Mouse (Mus musculus): Measurements from ENCODE around the gene Mef2a.

Mef2a gene

GRCm38 (mm10) chr7:67245255-67245654, 127.4 kb downstream of the Mef2a start:
- no peak for DNase-seq (ENCODE audit: low read depth)

- DNase-seq (ENCODE audit: low read depth), result peak; percentile 42
These were observed 128.8 kb downstream of the Mef2a start for GRCm38 (mm10) chr7:67243894-67244282.

- DNase-seq (ENCODE audit: low read depth), result no peak
These were observed 129.4 kb downstream of the Mef2a start for GRCm38 (mm10) chr7:67243121-67243893.

- no peak for DNase-seq (ENCODE audit: low read depth)
These were observed 130.7 kb downstream of the Mef2a start for GRCm38 (mm10) chr7:67241969-67242368.

- DNase-seq (ENCODE audit: low read depth), result no peak
These were observed 134.9 kb downstream of the Mef2a start for GRCm38 (mm10) chr7:67237752-67238151.

- DNase-seq (ENCODE audit: low read depth), result no peak
These were observed 136.3 kb downstream of the Mef2a start for GRCm38 (mm10) chr7:67236351-67236750.

GRCm38 (mm10) chr7:67234797-67235196, 137.9 kb downstream of the Mef2a start:
- no peak for DNase-seq (ENCODE audit: low read depth)

GRCm38 (mm10) chr7:67232504-67232903, 140.2 kb downstream of the Mef2a start:
- DNase-seq (ENCODE audit: low read depth), result no peak

- no peak for DNase-seq (ENCODE audit: low read depth)
These were observed 142.0 kb downstream of the Mef2a start for GRCm38 (mm10) chr7:67230640-67231140.

GRCm38 (mm10) chr7:67230221-67230620, 142.4 kb downstream of the Mef2a start:
- DNase-seq (ENCODE audit: low read depth), result no peak

- no peak for DNase-seq (ENCODE audit: low read depth)
These were observed 143.0 kb downstream of the Mef2a start for GRCm38 (mm10) chr7:67229701-67230100.

- peak; percentile 33 for DNase-seq (ENCODE audit: low read depth)
These were observed 143.6 kb downstream of the Mef2a start for GRCm38 (mm10) chr7:67228891-67229602.

- DNase-seq (ENCODE audit: low read depth), result no peak
These were observed 144.3 kb downstream of the Mef2a start for GRCm38 (mm10) chr7:67228390-67228789.

- no peak for DNase-seq (ENCODE audit: low read depth)
These were observed 145.1 kb downstream of the Mef2a start for GRCm38 (mm10) chr7:67227538-67227937.

- no peak for DNase-seq (ENCODE audit: low read depth)
These were observed 146.6 kb downstream of the Mef2a start for GRCm38 (mm10) chr7:67225943-67226625.

GRCm38 (mm10) chr7:67222220-67222862, 150.3 kb downstream of the Mef2a start, which contains the start of gene Lysmd4:
Gene Lysmd4 (plus strand): TSS chr7:67222544.
- peak; percentile 89 for DNase-seq (ENCODE audit: low read depth)

GRCm38 (mm10) chr7:67217025-67217424, 155.6 kb downstream of the Mef2a start:
- peak; percentile 51 for DNase-seq (ENCODE audit: low read depth)

GRCm38 (mm10) chr7:67216351-67216750, 156.3 kb downstream of the Mef2a start:
- no peak for DNase-seq (ENCODE audit: low read depth)

GRCm38 (mm10) chr7:67213589-67213988, 159.1 kb downstream of the Mef2a start:
- no peak for DNase-seq (ENCODE audit: low read depth)

GRCm38 (mm10) chr7:67211971-67212370, 160.7 kb downstream of the Mef2a start:
- no peak for DNase-seq (ENCODE audit: low read depth)

- DNase-seq (ENCODE audit: low read depth), result no peak
These were observed 161.3 kb downstream of the Mef2a start for GRCm38 (mm10) chr7:67211341-67211740.
